8 mouse cellular contexts compared by ENCODE assay signal in genomic region chr6:112929291-112929984, GRCm38 (mm10). TPM values are rescaled to one million over a fixed set of nuclear protein-coding genes. Genes with fewer than 3 reads are reported as not detected.
DNase-seq lines count a peak whose midpoint lies in the region; ATAC-seq and TF ChIP-seq lines count a peak whose summit lies in the region.

No protein-coding gene starts in this region.

- 74% methylated on average over 6 of the region's 6 CpGs for WGBS in midbrain, embryonic 13.5 days
- WGBS in kidney, embryonic 15.5 days: 89% methylated on average over 6 of the region's 6 CpGs

- TF ChIP-seq POLR2A in brain, embryonic 14.5 days (IDR thresholded peaks at IDR 0.05; ENCODE audit: borderline replicate concordance, extremely low read depth, insufficient read depth, insufficient read length, poor library complexity, severe bottlenecking): no peak

- H3K27ac ChIP-seq in midbrain, embryonic 13.5 days: peak overlapping the region; percentile 87
- no peak overlapping the region for H3K27ac ChIP-seq in kidney, embryonic 15.5 days

- H3K4me3 ChIP-seq in midbrain, embryonic 13.5 days (replicated peaks): no peak overlapping the region
- no peak overlapping the region for H3K4me3 ChIP-seq in kidney, embryonic 15.5 days (replicated peaks)

- peaks cover 100% of the 10 kb centered on the region for H3K4me1 ChIP-seq in midbrain, embryonic 13.5 days (replicated peaks)
- 0 out of 2 replicates have a peak, but pooled peaks cover 8% of the 10 kb centered on the region for H3K4me1 ChIP-seq in kidney, embryonic 15.5 days

- ATAC-seq in granulocyte monocyte progenitor cell, adult 5-6 weeks (replicated peaks; ENCODE audit: poor library complexity, severe bottlenecking): peak; percentile 22; the same call in 1 of the 2 replicates
- ATAC-seq in midbrain, embryonic 13.5 days: peak; percentile 12
- no peak for ATAC-seq in kidney, embryonic 15.5 days (replicated peaks; ENCODE audit: low FRiP score)

- H3K9me3 ChIP-seq in midbrain, embryonic 13.5 days: no peaks in the 10 kb centered on the region
- no peaks in the 10 kb centered on the region for H3K9me3 ChIP-seq in kidney, embryonic 15.5 days (replicated peaks)

- H3K4me2 ChIP-seq in midbrain, embryonic 13.5 days (replicated peaks): peak overlapping the region; percentile 49
- H3K4me2 ChIP-seq in kidney, embryonic 15.5 days: no peak overlapping the region

- H3K9ac ChIP-seq in midbrain, embryonic 13.5 days (replicated peaks): 0 out of 2 replicates have a peak overlapping the region, but pooled peaks have one; percentile 23
- no peak overlapping the region for H3K9ac ChIP-seq in kidney, embryonic 15.5 days

- TF ChIP-seq CTCF in brain, embryonic 14.5 days (IDR thresholded peaks at IDR 0.05; ENCODE audit: borderline replicate concordance, extremely low read depth, insufficient read depth, insufficient read length): no peak

- no peaks in the 10 kb centered on the region for H3K27me3 ChIP-seq in midbrain, embryonic 13.5 days
- H3K27me3 ChIP-seq in kidney, embryonic 15.5 days: no peaks in the 10 kb centered on the region

- peak; percentile 70 to 88 for DNase-seq in layer of hippocampus, adult 18-20 months (ENCODE audit: low spot score in 2 of 2)
- no peak for DNase-seq in layer of hippocampus, postnatal 10 days (ENCODE audit: low spot score in 2 of 2)
- peak; percentile 91 for DNase-seq in brain, embryonic 14.5 days (ENCODE audit: low read depth)
- DNase-seq in ovary, adult 18-20 months (ENCODE audit: low spot score): no peak
- no peak for DNase-seq in urinary bladder, adult 18-20 months (ENCODE audit: low spot score in 2 of 2)

- H3K36me3 ChIP-seq in midbrain, embryonic 13.5 days: peaks cover 11% of the 10 kb centered on the region; the same call in 1 of the 2 replicates
- H3K36me3 ChIP-seq in kidney, embryonic 15.5 days: no peaks in the 10 kb centered on the region

RNA-seq across cellular contexts. Expression of gene Srgap3, which starts 17.6 kb away (rescaled TPM):
- 100 to 1,000 TPM; 276 to 280 TPM for total RNA-seq in layer of hippocampus, adult 18-20 months (2021)
- total RNA-seq in layer of hippocampus, postnatal 10 days (2021): 100 to 1,000 TPM; 256 to 268 TPM
- polyA plus RNA-seq in brain, embryonic 14.5 days (2012; rRNA removed): 61.0 and 112 TPM in 2 replicates
- 3.4 and 4.0 TPM in 2 replicates for total RNA-seq in granulocyte monocyte progenitor cell, adult 5-6 weeks (2014; fragmentation: Nextera tagmentation)
- 0.88 and 1.8 TPM in 2 replicates for total RNA-seq in granulocyte monocyte progenitor cell, adult 5-6 weeks (2017)
- polyA plus RNA-seq in midbrain, embryonic 13.5 days (2015; fragmentation: Nextera tagmentation; extraction: Ambion mirVana): 49.8 and 53.5 TPM in 2 replicates
- polyA plus RNA-seq in kidney, embryonic 15.5 days (2015; fragmentation: Nextera tagmentation; extraction: Ambion mirVana): 4.9 and 5.1 TPM in 2 replicates

Comparison
In these comparisons a context has a peak if more than half of its experiments do, and no peak if none do; other contexts are left out.
1. DNase-seq: peak in layer of hippocampus, adult 18-20 months (2 of 2) and brain, embryonic 14.5 days (single experiment); none in layer of hippocampus, postnatal 10 days (0 of 2), ovary, adult 18-20 months (single experiment) and urinary bladder, adult 18-20 months (0 of 2).
2. RNA of gene Srgap3, which starts 17.6 kb away (total RNA-seq): 276 to 280 TPM in layer of hippocampus, adult 18-20 months and 256 to 268 TPM in layer of hippocampus, postnatal 10 days; 0.88 to 4.0 TPM in granulocyte monocyte progenitor cell, adult 5-6 weeks; every median in the first group is over 10 times any median in the second.